Mouse (Mus musculus) stomach, postnatal 0 days (tissue): Measurements from ENCODE around the gene Safb.

Experiments
- CTCF ChIP-seq: IDR thresholded peaks from 2 replicates; pipeline ENCODE4 v1.5.1; 2016; ENCODE audit warnings: antibody characterized with exemption, low read depth, mild to moderate bottlenecking, moderate library complexity
- EP300 ChIP-seq: optimal IDR thresholded peaks from 2 replicates; pipeline ENCODE3; 2016; ENCODE audit warnings: antibody characterized with exemption

GRCm38 (mm10) chr17:56627530-56628277 is 43.1 kb downstream of the Safb start, which contains the start of gene Catsperd:
- no peak for TF ChIP-seq CTCF
- TF ChIP-seq EP300: no peak
